Mouse (Mus musculus) CD4-positive, CD25-positive, alpha-beta regulatory T cell, adult 4 months (primary cell): ENCODE measurements around the gene Opn1sw. TPM values are rescaled to one million over a fixed set of nuclear protein-coding genes. Genes with fewer than 3 reads are reported as not detected.
"Not testable (repeated sequence)": the region's sequence is repeated elsewhere in the genome, so short reads cannot be mapped to it uniquely, and the experiment has no call there.

Experiments
- ATAC-seq: one replicate; pipeline ENCODE4 v1.8.0; 2017
- polyA plus RNA-seq, 2 experiments: library from polyadenylated mRNA; unstranded; fragments of 100-300 nt; shearing (Covaris generic); gene quantifications; one replicate each; pipeline ENCODE4 v1.2.1; 2017

Opn1sw gene
- polyA plus RNA-seq, 2 experiments from 2014 or later = 0.38 to 0.62 TPM

- peak; percentile 88 for ATAC-seq
These were observed 7.8 kb upstream of the Opn1sw start, which contains the start of gene Ccdc136 for GRCm38 (mm10) chr6:29395910-29396713. Gene Ccdc136 (plus strand): TSS chr6:29396309.

DNA sequence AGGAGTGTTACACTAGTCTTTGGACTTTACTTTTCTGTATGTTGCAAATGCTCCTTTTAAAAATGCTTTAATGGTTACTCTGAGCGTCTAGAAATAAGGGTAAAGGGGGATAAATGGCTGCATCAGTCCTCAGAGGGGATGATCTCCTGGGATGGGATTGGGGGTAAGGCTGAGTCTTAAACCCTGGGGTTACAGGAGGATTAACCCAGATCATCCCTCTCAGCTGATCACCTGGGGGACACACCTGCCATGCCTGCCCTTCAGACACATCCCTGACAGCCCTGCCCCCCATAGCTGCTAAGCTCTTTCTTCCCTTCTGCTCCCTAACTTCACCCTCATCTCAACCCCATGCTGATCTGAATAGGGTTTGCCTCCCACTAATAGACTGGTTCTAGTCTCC, 6.0 kb upstream of the Opn1sw start:
- ATAC-seq = no peak

GRCm38 (mm10) chr6:29391802-29392201, 3.5 kb upstream of the Opn1sw start:
- no peak for ATAC-seq

DNA sequence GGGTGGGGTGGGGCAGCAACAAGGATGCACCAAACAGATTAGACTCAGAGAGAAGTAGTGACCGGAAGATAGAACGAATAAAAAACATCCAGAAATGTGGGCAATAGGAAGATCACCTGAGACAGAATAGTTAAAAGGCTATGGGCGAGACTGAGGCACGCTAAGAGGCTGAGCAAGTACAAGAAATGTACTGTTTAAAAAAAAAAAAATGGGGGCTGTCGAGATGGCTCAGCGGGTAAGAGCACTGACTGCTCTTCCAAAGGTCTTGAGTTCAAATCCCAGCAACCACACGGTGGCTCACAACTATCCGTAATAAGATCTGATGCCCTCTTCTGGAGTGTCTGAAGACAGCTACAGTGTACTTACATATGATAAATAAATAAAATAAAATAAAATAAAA, 3.0 kb upstream of the Opn1sw start:
- ATAC-seq = not testable (repeated sequence)

DNA sequence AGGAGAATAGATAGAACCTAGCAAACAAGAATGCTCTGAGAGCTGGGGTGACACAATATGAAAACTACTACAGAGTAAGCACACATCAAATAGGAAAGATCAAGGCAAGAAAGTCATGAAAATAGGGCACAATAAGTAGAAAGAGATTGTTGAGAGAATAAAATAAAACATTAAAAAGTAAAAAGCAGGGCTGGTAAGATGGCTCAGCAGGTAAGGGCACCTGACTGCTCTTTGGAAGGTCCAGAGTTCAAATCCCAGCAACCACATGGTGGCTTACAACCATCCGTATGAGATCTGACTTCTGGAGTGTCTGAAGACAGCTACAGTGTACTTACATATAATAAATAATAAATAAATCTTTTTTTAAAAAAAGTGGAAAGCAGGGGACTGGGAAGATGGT, 2.2 kb upstream of the Opn1sw start:
- ATAC-seq = not testable (repeated sequence)

- no peak for ATAC-seq
These were observed 1.2 kb upstream of the Opn1sw start for GRCm38 (mm10) chr6:29389425-29389824.

DNA sequence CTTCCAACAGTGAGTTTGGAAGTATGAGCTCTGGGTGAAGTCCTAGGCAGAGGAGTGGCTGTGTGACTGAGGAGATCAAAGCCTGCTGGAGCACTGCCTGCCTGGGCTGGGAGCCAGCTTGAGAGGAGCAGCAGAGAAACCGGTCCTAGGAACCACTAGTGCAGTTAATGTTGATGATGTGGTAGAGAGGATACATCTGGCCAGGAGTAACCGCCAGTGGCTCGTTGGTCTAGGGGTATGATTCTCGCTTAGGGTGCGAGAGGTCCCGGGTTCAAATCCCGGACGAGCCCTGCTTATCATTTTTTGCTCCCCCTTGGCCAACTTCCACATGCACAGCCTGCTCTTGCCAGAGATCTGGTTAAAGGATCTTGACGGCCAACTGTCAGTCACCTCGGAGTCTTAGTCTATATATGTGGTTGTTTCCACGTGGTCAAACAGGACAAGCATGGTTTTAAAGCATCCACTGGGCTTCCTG, 375 bp upstream of the Opn1sw start:
- ATAC-seq = no peak

DNA sequence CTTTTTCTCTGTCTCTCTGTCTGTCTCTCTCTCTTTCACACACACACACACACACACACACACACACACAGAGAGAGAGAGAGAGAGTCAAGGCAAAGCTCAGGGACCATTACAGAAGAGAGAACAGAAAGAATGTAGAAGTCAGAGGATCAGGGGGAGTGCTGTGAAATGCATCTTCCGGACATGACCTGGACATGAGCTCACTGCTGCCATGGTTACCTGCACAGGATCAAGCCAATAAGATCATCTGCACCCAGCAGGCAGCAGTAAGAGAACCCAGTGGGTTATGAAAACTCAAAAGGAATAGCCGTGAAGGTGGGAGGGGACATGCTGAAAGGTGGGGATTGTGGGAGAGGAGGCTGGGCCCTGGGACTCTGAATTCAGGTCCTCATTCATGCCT, 5.8 kb downstream of the Opn1sw start:
- ATAC-seq = no peak

DNA sequence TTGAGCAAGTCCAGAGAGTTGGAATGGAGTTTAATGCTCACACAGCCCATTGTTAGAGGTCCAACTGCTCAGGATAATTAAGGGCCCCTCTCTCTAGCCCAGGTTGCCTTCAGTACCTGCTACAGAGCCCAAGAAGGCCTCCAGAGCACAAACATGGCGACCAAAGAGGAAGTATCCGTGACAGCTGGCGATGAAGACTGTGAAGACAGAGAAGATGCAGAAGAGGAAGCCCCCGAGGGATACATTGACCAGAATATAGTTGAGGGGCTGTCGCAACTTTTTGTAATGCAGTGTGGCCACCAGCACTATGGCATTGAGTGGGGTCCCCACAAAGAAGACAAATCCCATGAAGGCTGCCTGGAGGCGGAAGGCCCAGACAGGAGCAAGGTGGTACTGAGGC, 8.3 kb downstream of the Opn1sw start:
- no peak for ATAC-seq

DNA sequence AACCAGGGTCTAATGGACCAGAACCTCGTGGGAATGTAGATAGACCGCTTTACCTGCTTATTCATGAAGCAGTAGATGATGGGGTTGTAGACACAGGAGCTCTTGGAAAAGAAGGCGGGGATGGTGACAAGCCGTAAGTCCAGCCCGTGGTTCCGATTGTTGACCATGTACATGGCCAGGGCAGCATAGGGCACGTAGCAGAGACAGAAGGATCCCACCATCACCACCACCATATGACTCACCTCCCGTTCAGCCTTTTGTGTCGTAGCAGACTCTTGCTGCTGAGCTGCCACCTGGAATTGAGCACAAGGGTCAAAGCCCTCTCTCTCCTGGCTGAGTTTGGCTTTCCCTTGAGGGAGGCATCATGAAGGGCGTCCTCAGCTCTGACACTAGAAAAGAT, 9.6 kb downstream of the Opn1sw start:
- no peak for ATAC-seq

GRCm38 (mm10) chr6:29377386-29377785, 10.9 kb downstream of the Opn1sw start:
- ATAC-seq = no peak

DNA sequence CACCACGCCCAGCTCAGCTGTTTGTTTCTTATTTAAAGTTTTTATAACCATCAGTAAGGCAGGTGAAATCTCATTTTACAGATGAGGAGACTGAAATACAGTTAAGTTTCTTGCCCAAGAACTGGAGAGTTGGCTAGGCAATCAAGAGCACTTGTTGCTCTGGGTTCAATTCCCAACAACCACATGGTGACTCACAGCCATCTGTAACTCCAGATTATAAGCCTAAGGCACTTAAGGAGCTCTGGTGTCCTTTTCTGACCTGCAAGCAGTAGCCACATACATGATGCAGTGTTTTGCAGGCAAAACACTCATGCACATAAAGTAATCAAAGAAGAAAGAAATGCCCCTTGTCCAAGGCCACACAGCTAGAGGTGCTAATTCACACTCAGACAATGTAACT, 23.0 kb downstream of the Opn1sw start:
- ATAC-seq = no peak

DNA sequence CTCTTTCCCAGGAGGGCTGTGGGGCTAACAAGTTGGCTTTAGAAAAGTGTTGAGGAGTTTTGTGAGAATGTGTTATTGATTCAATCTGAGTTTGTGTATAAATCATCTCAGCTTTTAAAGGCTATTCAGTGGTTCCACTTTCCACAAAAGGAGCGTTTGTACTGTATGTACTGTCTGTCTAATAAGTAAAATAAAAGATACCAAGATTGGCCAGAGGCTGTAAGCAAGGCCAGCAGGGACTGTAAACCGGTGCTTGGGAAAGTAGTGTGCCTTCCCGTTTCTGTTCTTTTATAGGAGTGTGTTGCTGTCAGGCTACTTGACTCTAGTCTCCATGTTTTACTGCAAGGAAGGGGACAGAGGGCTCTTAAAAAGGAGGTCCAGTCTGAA, 25.1 kb downstream of the Opn1sw start:
- no peak for ATAC-seq

DNA sequence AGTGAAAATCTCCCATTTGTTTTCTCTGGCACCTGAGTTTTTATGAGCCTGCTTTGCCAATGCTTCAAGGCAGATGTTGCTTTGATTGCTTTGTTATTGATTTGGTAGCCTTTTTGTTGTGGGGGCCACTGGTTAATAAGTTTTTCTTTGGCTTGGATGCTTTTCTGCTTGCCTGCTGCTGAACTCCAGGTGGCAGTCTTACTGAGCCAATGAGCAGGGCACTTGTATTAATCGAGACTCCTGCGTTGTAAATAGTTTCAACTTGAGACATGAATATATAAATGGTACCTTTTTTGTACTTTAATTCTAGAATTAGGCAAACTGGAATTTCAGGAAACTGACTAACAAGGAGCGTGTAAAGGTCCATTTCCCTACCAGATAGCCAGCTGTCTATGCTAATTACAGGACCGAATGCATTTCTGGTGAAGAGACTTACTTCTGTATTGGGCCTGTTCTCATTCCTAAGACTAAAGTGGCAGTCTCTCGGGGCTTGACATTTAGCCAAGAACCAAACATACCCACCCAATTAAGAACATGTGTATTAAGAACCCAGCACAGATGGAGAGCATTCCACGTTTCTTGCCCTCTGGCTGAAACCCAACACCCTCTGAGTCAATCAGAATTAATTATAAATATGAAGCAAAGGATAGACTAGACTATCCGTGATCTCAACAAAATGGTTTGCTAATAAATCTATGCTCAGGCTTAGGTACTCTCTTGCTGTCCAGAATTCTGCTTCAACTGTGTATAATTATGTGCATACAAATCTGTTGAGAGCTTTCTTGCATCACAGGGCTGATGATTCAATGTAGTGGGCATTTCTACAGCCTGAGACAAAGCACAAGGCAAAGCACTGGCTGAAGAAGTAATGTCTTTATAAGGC, 25.8 kb downstream of the Opn1sw start:
- no peak for ATAC-seq

GRCm38 (mm10) chr6:29360211-29360610, 28.1 kb downstream of the Opn1sw start:
- no peak for ATAC-seq

GRCm38 (mm10) chr6:29359386-29359785, 28.9 kb downstream of the Opn1sw start:
- ATAC-seq = no peak

GRCm38 (mm10) chr6:29352816-29353215, 35.5 kb downstream of the Opn1sw start:
- ATAC-seq = no peak

DNA sequence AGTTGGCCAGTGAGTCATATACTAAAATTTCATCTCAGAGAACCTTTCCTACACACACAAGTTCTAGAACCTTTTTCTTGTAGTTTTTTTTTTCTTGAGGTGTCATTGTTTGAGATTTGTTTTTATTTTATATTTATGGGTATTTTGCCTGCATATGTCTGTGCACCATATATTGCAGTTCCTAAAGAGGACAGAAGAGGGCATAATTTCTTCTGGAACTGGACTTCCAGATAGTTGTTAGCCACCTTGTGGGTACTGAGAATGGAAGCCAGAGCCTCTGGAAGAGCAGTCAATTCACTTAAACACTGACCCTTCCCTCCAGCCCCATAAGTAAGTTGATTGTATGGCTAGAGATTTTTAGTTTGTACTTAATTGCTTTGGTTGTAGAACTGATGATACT, 36.7 kb downstream of the Opn1sw start:
- ATAC-seq = no peak

DNA sequence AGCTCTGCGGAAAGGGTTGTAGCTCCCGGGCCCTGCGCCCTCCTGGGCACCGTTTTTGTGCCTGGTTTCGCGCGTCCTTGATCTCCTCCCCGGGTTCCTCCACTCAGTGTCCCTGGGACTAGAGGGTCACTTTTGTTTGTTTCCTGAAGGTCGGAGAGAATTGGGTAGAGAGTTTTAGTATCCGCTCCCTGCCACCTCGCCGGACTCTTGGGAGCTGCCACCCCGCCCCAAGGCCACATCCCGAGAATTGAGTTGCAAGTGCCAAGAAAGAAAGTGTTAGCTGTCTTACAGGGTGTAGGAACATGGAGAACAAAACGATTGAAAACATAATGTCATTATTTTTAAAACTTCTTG, 39.9 kb downstream of the Opn1sw start:
- ATAC-seq = no peak

- ATAC-seq = peak; percentile 93
These were observed 40.5 kb downstream of the Opn1sw start, which contains the start of gene Calu for GRCm38 (mm10) chr6:29347665-29348370. Gene Calu (plus strand): TSS chr6:29348069.

DNA sequence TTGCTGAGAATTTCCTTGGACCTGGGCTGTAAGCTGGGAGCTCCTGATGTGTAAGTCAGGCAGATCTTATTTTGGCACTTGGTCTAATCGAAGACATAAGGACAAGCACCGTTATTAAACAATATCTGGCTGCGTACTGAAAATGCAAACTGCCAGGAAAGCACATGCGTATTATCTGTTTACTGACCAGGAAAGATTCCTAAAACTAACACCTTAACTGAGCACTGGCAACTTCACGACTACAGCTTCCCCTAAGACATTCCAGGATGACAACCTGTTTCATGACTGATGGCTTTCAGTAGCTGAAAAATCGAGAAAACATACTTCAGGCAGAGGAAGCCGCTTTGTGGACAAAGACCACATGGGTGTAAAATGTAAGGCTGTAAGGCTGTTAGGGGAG, 41.1 kb downstream of the Opn1sw start:
- no peak for ATAC-seq

DNA sequence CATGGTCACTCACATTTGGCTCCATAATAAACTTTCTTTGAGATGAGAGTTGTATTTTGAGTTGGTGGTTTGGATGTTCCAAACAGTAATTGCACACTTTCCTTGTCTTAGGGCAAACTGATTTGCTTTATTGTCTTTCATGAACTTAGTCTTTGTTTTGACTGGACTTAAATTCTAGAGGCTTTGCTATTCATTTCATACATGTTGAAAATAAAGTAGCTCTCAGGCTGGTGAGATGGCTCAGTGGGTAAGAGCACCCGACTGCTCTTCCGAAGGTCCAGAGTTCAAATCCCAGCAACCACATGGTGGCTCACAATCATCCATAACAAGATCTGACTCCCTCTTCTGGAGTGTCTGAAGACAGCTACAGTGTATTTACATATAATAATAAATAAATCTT, 41.8 kb downstream of the Opn1sw start:
- not testable (repeated sequence) for ATAC-seq

GRCm38 (mm10) chr6:29329514-29329913, 58.8 kb downstream of the Opn1sw start:
- no peak for ATAC-seq
